Mouse (Mus musculus) heart, postnatal 0 days (tissue): ENCODE data around the gene Ralgps1.

Source experiments
- CTCF ChIP-seq: IDR thresholded peaks from 2 replicates; pipeline ENCODE4 v1.5.1; 2016; ENCODE audit warnings: antibody characterized with exemption, control low read depth, low read depth
- EP300 ChIP-seq: IDR thresholded peaks from 2 replicates; pipeline ENCODE4 v1.6.1; 2016; ENCODE audit warnings: antibody characterized with exemption, low read depth

GRCm38 (mm10) chr2:33353432-33353831 lies 17.9 kb downstream of the Ralgps1 start:
- TF ChIP-seq CTCF: no peak
- no peak for TF ChIP-seq EP300
